Mouse (Mus musculus) neural tube, embryonic 10.5 days (tissue): ENCODE measurements around the gene Tmem204.

Experiments
- DNase-seq: peaks from one replicate; pipeline ENCODE4 v3.0.0-alpha.2; 2017; ENCODE audit warnings: low spot score; ENCODE audit errors: extremely low spot score

Gene Tmem204

GRCm38 (mm10) chr17:25015655-25016291 is 67.6 kb downstream of the Tmem204 start, which contains the start of the genes Cramp1l and Ift140:
Cramp1l (minus strand) TSS chr17:25015788.
Ift140 (plus strand) TSS chr17:25016085.
- DNase-seq: peak; percentile 99

- no peak for DNase-seq
Measured at GRCm38 (mm10) chr17:25014841-25015570, 68.4 kb downstream of the Tmem204 start.

- DNase-seq: peak; percentile 70
Measured at GRCm38 (mm10) chr17:25013606-25014501, 69.5 kb downstream of the Tmem204 start.
